Mouse (Mus musculus) kidney, adult 2 months (tissue): ENCODE results near the gene Tsen34. TPM values are rescaled to one million over a fixed set of nuclear protein-coding genes. Genes with fewer than 3 reads are reported as not detected.

Source experiments
- DNase-seq: peaks from one replicate; pipeline ENCODE4 v3.0.0; 2021
- H3K27ac ChIP-seq: fragments of 200-500 bp; 2 replicates; pipeline ENCODE4 v1.5.1; 2012; ENCODE audit warnings: low read depth, low read length, control low read depth, inconsistent platforms; ENCODE audit not compliant: insufficient read depth
- H3K27me3 ChIP-seq: fragments of 200-500 bp; replicated peaks from 2 replicates; pipeline ENCODE4 v1.6.1; 2012; ENCODE audit warnings: mild to moderate bottlenecking, moderate library complexity, low read length, inconsistent platforms; ENCODE audit not compliant: control insufficient read depth, insufficient read depth
- H3K36me3 ChIP-seq: fragments of 200-500 bp; 2 replicates; pipeline ENCODE4 v1.6.1; 2012; ENCODE audit warnings: mild to moderate bottlenecking, moderate library complexity, low read length, inconsistent platforms; ENCODE audit not compliant: control insufficient read depth, insufficient read depth
- H3K4me1 ChIP-seq: fragments of 200-500 bp; 2 replicates; pipeline ENCODE4 v1.6.1; 2011; ENCODE audit warnings: low read length; ENCODE audit not compliant: control insufficient read depth, insufficient read depth
- H3K4me3 ChIP-seq: fragments of 200-500 bp; 2 replicates; pipeline ENCODE4 v1.5.1; 2011; ENCODE audit warnings: mild to moderate bottlenecking, low read depth, low read length, control low read depth; ENCODE audit not compliant: insufficient read depth
- CTCF ChIP-seq: fragments of 200-500 bp; conservative IDR thresholded peaks from 2 replicates; pipeline ENCODE4 v1.5.1; 2011; ENCODE audit warnings: low read depth, mild to moderate bottlenecking, control low read depth, low read length, moderate library complexity, mixed read lengths; ENCODE audit not compliant: insufficient read depth, insufficient read length
- POLR2A ChIP-seq: fragments of 200-500 bp; IDR thresholded peaks from one replicate; pipeline ENCODE4 v1.6.1; 2011; ENCODE audit warnings: low read depth, low read length, control low read depth
- WGBS: fragments of 180-500 bp; shearing (Covaris S2); methylation state at CpG from one replicate; pipeline ENCODE4 v1.1.7; 2018; 5-methylcytosine and 5-hydroxymethylcytosine counted together
- polyA plus RNA-seq: library from polyadenylated mRNA; depleted of rRNA; stranded (reverse); fragments of >200 nt; gene quantifications from 2 replicates; pipeline ENCODE4 v1.2.3, GENCODE M21; 2012; rRNA removed

The Tsen34 gene
- polyA plus RNA-seq, result 88.2 and 105 TPM in 2 replicates

GRCm38 (mm10) chr7:3692382-3692986, at the start of gene Tsen34:
Gene Tsen34 (plus strand): TSS chr7:3692863.
- Histone ChIP-seq H3K27ac (peak within 1 kb of the TSS; percentile 92), H3K27me3 (no peaks in the 10 kb centered on the region), H3K4me3 (peak within 1 kb of the TSS; percentile 64), H3K36me3 (no peaks in the 10 kb centered on the region), H3K4me1 (no peaks in the 10 kb centered on the region; the same call in 1 of the 2 replicates)
- TF ChIP-seq POLR2A (no peak), CTCF (no peak)
- WGBS, result under 1% methylated on average over 49 of the region's 49 CpGs
- peak; percentile 9 for DNase-seq

GRCm38 (mm10) chr7:3643412-3643811, 49.3 kb upstream of the Tsen34 start:
- WGBS, result 57% methylated on average over 5 of the region's 5 CpGs
- no peak for DNase-seq
- Histone ChIP-seq H3K4me3 (no peak overlapping the region), H3K27ac (no peak overlapping the region), H3K36me3 (no peaks in the 10 kb centered on the region), H3K4me1 (peaks cover 14% of the 10 kb centered on the region), H3K27me3 (no peaks in the 10 kb centered on the region)
- TF ChIP-seq CTCF (no peak), POLR2A (no peak)

DNA sequence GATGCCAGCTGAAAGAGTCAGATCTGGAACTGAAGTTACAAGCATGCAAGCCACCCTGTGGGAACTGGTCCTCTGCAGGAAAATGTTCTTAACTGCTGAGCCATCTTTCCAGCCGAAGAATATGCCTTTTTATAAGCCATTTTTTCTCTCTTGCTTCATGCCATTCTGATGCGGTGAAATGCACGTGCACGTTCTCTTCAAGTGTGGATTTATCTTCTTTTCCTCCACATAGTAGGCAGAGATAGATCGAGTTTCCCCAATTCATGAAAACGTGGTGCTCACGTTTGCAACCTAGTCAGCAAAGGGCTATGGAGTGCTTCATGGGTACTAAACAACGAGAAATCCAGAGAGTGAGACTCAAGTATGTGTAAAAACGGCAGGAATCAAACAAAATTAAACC, 48.8 kb upstream of the Tsen34 start:
- Histone ChIP-seq H3K27ac (no peak overlapping the region), H3K4me1 (peaks cover 14% of the 10 kb centered on the region), H3K27me3 (no peaks in the 10 kb centered on the region), H3K4me3 (no peak overlapping the region), H3K36me3 (no peaks in the 10 kb centered on the region)
- no peak for TF ChIP-seq CTCF
- 13% methylated on average over 9 of the region's 9 CpGs for WGBS
- DNase-seq, result no peak

GRCm38 (mm10) chr7:3644348-3644671, 48.4 kb upstream of the Tsen34 start:
- Histone ChIP-seq H3K27me3 (no peaks in the 10 kb centered on the region), H3K27ac (no peak overlapping the region), H3K4me1 (peaks cover 14% of the 10 kb centered on the region), H3K4me3 (peak overlapping the region; percentile 23), H3K36me3 (no peaks in the 10 kb centered on the region)
- no peak for DNase-seq
- no peak for TF ChIP-seq POLR2A
- TF ChIP-seq CTCF, result no peak
- 2% methylated on average over 11 of the region's 11 CpGs for WGBS

- 1% methylated on average over 58 of the region's 58 CpGs for WGBS
- Histone ChIP-seq H3K36me3 (no peaks in the 10 kb centered on the region), H3K27ac (peak within 1 kb of the TSS; percentile 94), H3K4me3 (peak within 1 kb of the TSS; percentile 99), H3K27me3 (no peaks in the 10 kb centered on the region), H3K4me1 (peaks cover 14% of the 10 kb centered on the region)
- DNase-seq, result peak; percentile 100
- TF ChIP-seq CTCF (no peak), POLR2A (peak; percentile 32)
Measured at GRCm38 (mm10) chr7:3644672-3645487, 47.8 kb upstream of the Tsen34 start, which contains the start of gene Cnot3. Gene Cnot3 (plus strand): TSS chr7:3645268.

- 1% methylated on average over 52 of the region's 58 CpGs for WGBS
Measured at GRCm38 (mm10) chr7:3645488-3646025, 47.1 kb upstream of the Tsen34 start.

GRCm38 (mm10) chr7:3646188-3646587, 46.5 kb upstream of the Tsen34 start:
- TF ChIP-seq POLR2A (no peak), CTCF (no peak)
- WGBS, result 4% methylated on average over 9 of the region's 9 CpGs
- no peak for DNase-seq
- Histone ChIP-seq H3K4me3 (peak overlapping the region; percentile 99), H3K27ac (no peak overlapping the region), H3K27me3 (no peaks in the 10 kb centered on the region), H3K4me1 (peaks cover 14% of the 10 kb centered on the region), H3K36me3 (peaks cover 2% of the 10 kb centered on the region; the same call in 1 of the 2 replicates)

More at GRCm38 (mm10) chr7:3645488-3646025, 47.1 kb upstream of the Tsen34 start:
- DNase-seq, result no peak
- Histone ChIP-seq H3K27ac (peak overlapping the region; percentile 94), H3K4me3 (peak overlapping the region; percentile 99), H3K27me3 (no peaks in the 10 kb centered on the region), H3K4me1 (peaks cover 14% of the 10 kb centered on the region), H3K36me3 (no peaks in the 10 kb centered on the region)
- TF ChIP-seq CTCF (no peak), POLR2A (no peak)
